Mouse (Mus musculus) heart, postnatal 0 days (tissue): ENCODE measurements at regions not wholly inside any gene's neighbourhood (a gene's known extent, or its start where the extent isn't known, plus 50 kb on each side); places are given as distances from the start of the nearest gene placed in this dataset.

Source experiments
- CTCF ChIP-seq: IDR thresholded peaks from 2 replicates; pipeline ENCODE4 v1.5.1; 2016; ENCODE audit warnings: antibody characterized with exemption, control low read depth, low read depth
- EP300 ChIP-seq: IDR thresholded peaks from 2 replicates; pipeline ENCODE4 v1.6.1; 2016; ENCODE audit warnings: antibody characterized with exemption, low read depth

DNA sequence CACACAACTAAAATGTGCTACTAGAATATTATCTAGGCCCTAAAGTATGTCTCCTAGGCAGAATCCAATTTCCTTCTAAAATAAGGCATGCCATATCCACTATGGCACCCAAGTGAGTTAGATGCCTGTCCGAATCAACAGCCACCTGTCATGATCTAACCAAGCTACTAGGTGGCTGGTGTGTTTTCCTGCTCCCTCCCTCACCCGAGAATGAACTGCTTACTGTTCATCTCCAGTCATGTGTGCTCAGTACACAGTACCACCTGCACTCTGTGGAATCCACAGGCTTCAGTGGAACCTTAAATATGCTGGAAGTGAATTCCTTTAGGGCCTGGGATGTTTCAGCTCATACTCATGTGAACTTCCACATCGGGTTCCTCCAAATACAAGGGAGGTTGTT lies 121.2 kb upstream of the Zfand5 start:
- TF ChIP-seq CTCF (no peak), EP300 (no peak)
